Mouse (Mus musculus): ENCODE data around the gene Tceal5.
"Not testable (repeated sequence)": the region's sequence is repeated elsewhere in the genome, so short reads cannot be mapped to it uniquely, and the experiment has no call there.

The Tceal5 gene

DNA sequence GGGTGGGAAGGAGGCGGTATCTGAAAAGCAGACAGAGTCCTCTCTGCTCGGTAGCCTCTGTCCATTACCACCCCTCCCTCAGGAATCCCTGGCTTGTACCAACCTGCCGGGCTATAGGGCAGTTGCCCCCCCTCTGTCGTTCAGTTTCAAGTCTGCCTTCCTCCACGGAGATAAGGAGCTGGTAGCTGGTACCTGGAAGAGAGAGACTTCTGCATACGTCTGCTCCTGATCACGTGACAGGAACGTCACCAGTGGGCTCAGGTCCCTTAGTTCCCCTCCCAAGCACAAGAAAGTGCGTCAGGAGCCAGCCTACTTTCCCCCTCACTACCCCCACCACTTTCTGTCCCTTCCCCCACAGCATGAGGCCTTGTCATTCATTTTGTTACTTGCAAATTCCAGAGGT is at the start of gene Tceal5:
Gene Tceal5 (minus strand): TSS at position 213 of the 403 bp plus-strand sequence.
- in situ Hi-C loops (cut with MboI, MseI), result no loop called here

DNA sequence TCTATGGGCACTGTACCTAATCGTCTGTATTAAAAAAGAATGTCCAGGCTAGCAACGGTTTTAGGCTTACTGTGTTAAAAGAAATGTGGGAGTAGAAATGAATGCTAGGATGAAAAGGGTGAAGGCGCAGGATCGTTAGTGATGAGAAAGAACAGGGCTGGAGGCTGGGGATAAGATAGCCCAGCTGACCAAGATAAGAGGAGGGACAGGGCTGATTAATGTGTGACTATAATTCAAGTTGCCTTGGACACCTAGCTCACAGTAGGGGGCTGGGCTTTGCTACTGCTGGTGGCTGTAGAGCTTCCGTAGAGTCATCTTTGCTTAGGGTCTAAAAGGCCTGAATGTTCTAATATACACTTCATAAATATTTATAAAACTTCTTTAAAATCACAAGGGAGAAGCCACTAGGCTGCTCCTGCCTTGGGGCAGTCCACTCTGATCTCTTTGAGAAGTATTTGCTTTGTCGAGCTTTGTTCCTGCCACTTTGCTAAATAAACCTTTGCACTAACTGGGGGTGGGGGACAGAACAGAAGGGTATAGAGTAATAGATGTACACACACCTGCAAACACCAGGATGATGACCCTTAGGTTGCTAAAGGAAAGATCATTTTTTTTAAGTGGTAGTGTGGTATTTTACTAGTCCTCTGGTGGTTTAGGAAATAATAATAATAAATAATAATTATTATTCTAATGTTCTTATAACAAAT is 48.5 kb upstream of the Tceal5 start:
- in situ Hi-C loops (cut with MboI, MseI), result no loop called here

DNA sequence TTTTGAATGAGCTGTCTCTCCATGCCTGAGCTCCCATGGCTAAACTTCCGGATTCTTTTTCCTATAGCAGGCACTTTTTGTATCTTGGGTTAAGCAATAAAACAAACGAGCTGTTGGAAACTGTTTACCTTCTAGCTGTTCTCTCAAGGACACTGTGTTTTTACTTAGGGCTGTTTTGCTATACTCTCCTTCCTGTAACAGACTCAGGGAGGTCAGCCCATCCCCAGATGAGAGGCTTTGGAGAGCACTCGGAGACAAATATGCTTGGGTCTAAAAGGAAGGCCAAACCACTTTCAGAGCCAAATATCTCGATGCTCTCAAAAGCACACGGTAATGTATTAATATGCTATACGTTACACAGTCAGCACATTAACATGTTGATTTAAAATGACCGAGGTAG is 46.0 kb upstream of the Tceal5 start:
- in situ Hi-C loops (cut with MboI, MseI), result no loop called here

DNA sequence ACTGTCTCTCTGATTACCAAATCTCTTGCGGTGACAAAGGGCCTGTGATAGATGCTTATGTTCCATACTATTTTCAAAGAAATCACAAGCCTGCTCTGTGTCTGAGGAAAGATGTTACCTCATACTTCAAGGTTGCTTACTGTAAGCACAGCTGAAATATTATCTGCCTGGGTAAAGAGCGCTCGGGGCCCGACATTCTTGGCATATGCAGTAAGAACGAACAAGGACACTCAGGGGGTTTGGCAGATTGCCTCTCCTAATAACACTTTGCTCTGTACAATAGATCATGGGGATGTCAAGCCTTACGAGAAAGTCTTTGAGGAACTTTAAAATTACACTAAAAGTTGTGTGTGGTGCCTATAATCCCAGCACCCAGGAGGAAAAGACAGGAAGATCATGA is 45.1 kb upstream of the Tceal5 start:
- in situ Hi-C loops (cut with MboI, MseI), result no loop called here

DNA sequence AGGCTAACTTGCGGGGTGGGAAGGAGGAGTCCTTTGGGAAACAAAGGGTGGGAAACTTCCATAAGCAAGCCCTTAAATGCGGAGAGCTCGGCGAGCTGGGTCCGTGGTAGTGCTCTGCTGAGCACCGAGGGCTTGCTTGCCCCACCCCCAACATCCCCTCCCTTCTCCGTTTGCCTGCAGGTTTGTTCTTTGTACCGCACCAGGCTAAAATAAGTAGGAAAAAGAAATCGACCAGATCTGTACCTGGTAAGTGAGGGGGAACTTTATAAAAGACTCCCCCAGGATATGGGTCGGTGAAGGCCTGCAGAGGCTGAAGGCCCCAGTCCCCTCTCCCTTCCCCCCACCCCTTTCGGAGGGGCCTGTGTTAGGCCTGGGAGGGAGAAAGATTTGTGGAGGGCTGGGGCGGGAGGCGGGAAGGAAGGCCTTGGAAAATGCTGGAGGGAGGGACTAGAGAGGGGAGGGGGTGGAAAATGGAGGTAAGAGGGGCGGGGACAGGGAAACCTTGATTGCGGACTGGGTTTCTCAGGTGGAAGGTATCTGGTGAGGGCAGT is 41.9 kb upstream of the Tceal5 start:
- in situ Hi-C loops (cut with MboI, MseI), result no loop called here

DNA sequence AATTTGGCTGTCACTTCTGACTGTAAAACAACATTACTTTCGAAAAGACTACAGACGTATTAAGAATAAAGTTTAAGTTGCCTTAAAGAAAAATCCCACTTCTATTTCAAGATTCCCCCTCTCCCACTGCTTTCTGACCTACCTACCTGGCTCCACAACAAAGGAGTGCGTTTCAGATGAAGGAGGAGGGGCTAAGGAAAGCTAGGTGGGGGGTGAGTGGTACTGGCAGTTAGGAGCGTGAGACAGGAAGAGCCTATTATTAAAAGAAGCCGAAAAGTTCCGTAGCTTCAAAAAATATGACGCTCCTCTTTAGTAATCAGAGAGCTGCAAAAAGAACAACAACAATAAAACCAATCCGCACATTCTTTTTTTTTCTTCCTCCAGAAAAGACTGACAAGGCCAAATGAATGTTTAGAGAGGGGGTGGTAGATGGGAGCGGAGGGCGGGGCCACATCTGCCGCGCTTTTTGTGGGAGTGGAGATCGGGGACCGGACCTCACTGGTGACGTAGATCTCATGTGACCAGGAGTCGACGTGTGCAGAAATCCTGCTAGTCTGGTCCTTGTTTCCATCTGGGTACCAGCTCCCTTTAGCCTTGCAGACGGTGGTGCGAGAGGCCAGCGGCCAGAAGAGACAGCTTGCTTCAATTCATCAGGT is 41.0 kb upstream of the Tceal5 start, which contains the start of gene Tceal9:
Gene Tceal9 (plus strand): TSS at position 506 of the 656 bp plus-strand sequence.
- in situ Hi-C loops (cut with MboI, MseI), result no loop called here

DNA sequence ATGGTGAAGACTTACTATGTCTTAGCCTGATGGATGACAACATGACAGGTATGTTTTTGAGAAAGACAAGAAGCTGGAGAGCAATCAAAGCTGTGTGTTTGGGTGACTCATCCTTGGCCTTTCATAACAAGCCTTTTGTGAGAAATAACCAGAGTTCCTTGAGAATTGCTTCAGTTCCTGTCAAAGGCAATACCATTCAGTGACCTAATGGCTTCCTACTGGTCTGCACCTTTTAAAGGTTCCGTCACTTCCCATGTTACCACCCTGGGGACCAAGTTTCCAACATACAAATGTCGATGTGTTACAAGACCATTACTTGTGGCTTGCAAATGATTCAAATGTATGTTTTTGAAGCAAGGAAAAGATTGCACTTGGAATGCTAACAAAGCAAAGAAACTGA is 39.5 kb upstream of the Tceal5 start:
- in situ Hi-C loops (cut with MboI, MseI), result no loop called here

DNA sequence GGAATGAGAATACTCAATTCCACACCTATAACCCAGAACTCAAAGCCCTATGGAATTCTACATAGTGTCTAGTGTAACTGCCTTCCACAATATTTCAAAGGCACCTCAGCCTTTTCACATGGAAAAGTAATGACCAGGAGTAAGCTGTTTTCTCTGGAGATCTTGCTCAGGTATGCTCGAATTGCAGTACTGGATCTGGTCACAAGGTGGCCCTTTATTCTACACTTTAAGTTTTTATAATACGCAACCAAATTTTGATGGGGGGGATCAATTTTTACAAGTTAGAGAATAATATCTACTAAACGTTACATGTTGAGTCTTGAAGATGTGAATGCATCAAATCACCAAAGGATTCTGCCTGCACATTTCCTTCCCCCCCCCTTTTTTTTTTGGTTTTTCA is 34.4 kb upstream of the Tceal5 start:
- in situ Hi-C loops (cut with MboI, MseI), result loop anchor here (5.0 kb wide), 1 partner anchor 54 kb away; no protein-coding TSS in a partner anchor

DNA sequence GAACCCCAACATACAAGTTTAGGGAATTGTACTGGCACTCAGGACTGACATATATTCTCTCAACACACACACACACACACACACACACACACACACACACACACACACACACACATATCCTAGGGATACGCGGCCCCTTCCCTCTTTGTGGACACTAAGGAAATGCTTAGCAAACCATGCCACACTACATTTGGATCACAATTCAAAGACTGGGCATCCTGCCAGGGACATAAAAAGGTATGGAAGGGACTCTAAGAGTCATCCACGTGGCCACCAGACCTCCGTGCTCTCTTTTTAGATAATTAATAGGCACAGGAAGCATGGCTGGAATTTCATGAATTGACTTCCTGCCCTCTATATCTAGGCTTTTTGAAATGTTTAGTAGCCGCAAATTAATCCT is 24.1 kb upstream of the Tceal5 start:
- in situ Hi-C loops (cut with MboI, MseI), result no loop called here

DNA sequence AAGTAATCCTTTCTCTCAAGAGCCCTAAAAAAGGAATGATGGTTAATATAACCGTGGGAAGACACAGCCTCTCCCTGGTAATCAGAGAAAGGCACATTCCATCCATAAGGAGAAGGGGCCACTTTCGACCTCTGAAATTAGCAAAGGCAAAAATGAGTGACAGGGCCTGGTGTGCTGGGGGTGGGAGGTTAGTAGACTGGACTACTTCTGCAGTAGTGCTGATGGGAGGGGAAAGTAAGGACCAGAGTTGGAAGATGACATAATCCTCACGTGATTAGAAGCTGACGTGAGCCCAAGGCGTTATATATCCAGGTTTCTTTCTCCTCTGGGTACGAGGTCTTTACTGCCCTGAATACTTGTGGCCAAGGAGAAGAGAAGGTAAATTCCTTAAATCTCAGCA is 20.0 kb upstream of the Tceal5 start:
- in situ Hi-C loops (cut with MboI, MseI), result no loop called here

DNA sequence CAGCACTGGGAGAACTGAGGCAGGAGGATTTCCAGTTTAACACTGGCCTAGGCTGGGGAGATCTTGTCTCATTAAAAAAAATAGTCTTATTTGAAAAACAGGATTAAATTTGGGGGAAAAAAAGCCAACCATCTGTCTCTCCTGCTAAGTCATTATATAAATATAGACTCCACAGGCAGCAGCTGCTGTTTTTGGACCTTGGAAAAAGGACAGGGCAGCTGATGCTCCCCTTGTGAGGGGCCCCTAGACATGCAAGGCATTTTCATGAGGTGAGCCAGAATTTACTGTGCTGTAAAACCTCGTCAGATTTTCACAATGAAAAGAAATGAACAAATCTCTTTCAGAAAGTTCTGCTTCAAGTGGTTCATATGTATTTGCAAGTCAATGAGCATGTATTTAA is 12.6 kb upstream of the Tceal5 start:
- in situ Hi-C loops (cut with MboI, MseI), result no loop called here

DNA sequence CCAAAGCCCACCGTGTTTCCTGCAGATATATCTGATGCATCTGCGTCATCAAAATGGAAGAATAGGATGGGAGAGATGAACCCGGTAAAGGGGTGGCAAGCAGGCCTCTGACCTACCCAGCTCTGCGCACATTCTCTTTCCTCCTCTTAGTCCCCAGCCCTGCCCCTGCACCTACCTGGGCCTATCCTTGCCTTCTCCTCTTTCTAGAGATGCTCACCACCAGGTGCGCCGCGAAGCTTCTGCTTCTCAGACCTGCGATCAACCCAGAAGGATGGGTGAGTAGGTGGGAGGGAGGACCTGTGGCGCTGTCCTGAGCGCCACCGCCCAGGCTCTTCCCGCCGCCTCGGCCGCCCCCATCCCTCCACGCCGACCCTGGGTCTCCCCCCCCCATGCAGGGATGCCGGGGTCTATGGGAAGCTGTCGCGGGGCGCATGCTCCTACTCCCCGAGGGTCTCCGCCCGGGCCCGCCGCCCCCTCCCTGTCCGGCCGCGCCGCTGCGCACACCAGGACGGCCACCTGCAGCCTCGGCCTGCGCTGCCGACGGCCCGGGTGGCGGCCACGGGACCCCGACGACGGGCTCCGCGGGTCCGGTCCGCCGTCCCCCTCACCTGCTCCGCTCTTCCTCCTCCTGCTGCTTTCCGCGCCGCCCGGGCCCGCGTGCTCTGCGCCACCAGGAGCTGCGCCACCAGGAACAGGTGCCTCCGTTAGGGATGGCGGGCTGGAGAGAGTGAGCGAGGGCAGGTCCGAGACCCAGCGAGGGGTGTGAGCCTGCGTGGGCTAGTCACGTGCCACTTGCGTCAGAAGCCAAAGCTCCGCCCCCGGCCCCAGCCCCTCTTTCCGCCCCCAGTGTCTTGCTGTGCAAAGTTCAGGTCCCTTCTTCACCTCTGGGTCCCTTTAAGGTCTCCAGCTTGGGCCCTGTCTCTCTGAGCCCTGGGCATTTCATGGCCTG is 11.3 kb upstream of the Tceal5 start, which contains the start of the genes Tceal7 and Bex1:
Gene Tceal7 (plus strand): TSS at position 51 of the 949 bp plus-strand sequence.
Gene Bex1 (minus strand): TSS at position 785 of the 949 bp plus-strand sequence.
- in situ Hi-C loops (cut with MboI, MseI), result not testable (repeated sequence)

DNA sequence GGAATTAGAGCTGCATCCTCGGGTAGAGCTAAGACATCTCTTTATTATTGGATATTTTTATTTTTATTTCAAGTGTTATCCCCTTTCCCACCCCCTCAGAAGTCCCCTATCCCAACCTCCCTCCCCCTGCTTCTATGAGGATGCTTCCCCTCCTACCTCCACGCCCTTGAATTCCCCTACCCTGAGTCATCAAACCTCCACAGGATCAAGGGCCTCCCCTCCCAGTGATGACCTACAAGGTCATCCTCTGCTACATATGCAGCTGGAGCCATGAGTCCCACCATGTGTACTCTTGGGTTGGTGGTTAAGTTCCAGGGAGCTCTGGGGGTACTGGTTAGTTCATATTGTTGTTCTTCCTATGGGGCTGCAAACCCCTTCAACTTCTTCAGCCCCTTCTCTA is 9.7 kb upstream of the Tceal5 start:
- in situ Hi-C loops (cut with MboI, MseI), result no loop called here

DNA sequence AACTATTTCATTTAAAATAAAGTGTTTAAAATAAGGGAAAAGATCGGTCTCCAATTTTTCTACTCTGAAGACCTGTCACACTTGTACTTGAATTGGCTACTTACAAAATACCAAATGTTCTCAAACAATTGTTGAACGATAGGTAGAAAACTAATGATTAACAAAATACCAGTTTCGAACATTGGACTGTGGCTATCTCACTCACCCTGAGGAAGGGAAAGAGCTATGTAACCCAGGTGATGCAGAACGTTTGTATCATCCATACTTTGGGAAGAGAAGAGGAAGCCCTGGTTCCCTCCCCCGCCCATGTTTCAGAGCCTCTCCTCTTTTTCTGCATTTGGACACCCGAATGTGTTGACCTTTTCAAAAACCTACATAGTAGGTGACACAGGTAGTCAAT is 730 bp upstream of the Tceal5 start:
- in situ Hi-C loops (cut with MboI, MseI), result no loop called here

DNA sequence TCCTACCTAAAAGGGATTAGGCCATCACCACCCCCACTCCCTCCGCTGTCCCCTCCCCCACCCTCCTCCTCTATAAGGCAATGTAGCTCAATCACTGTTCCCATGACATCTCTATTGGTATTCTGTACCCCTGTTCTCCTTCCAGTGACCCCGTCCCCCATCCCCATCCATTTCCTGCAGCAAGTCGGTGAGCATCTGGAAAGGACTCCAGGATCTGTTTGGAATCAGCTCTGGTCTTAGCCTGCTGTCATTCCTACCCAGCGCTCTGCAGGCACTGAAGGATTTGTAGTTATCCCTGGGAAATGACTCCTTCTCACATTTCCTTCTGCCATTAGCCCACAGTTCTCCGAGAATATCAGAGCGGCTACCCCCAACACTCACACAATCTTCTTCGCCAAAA is 419 bp downstream of the Tceal5 start:
- in situ Hi-C loops (cut with MboI, MseI), result no loop called here

DNA sequence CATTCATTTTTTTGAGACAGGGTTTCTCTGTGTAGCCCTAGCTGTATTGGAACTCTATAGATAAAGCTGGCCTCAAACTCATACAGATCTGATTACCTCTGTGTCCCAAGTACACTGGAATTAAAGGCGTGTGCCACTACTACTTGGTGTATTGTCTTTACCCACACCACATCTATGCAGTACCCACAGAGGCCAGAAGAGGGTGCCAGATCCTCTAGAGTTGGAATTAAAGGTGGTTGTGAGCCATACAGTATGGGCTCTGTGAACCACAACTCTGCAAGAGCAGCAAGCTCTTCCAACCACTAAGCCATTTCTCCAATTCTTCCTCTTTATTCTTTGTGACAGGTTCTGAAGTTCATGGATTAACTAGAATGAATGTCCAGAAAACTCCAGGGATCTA is 6.8 kb downstream of the Tceal5 start:
- in situ Hi-C loops (cut with MboI, MseI), result loop anchor here (10.0 kb wide), 1 partner anchor 108 kb away; no protein-coding TSS in a partner anchor

DNA sequence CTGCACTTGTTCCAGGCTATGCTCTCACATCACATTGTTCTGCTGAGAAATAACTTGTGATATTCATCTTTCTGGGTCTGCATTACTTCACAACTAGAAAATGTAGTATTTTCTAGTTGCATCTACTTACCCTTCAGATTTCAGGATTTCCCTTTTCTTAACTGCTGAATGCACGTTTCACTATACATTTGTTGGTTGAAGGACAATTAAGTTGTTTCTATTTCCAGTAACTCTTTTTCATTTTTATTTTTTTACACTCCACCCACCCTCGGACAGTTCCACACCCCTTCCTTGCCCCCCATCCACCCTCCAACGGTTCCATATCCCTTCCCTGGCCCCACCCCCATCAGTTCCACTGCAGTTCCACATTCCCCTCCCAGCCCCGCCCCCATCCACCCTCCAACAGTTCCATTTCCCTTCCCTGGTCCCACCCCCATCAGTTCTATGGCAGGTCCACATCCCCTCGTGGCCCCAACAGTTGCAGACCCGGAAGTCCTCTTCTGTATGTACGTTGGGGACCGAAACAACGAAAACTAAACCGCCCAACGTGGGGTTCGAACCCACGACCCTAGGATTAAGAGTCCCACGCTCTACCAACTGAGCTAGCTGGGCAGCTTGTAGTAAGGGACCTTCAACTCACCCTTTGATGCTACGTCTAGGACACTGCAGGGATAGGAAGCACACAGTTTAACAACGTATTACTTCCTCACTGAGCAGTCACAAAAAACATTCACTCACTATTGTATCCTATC is 8.3 kb downstream of the Tceal5 start:
- in situ Hi-C loops (cut with MboI, MseI), result loop anchor here (10.0 kb wide), 1 partner anchor 109 kb away; no protein-coding TSS in a partner anchor

DNA sequence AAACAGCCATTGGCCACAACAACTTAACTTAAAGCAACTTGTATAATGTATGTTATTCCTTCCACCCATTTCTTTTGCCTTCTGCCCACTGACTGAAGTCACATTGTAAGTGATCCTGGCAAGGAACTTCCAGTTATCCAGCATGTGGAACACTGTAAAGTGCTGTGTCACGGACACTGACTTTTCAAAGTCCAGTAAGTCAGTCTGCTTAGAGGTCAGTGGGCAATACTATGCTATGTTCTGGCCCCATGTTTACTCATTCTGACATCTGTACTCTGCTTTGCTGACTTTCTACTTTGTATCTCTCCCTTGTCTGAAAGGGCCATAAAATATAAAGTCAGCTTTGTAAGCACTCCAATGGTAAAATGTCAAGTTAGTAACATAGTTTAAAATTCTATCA is 20.6 kb downstream of the Tceal5 start:
- in situ Hi-C loops (cut with MboI, MseI), result no loop called here

DNA sequence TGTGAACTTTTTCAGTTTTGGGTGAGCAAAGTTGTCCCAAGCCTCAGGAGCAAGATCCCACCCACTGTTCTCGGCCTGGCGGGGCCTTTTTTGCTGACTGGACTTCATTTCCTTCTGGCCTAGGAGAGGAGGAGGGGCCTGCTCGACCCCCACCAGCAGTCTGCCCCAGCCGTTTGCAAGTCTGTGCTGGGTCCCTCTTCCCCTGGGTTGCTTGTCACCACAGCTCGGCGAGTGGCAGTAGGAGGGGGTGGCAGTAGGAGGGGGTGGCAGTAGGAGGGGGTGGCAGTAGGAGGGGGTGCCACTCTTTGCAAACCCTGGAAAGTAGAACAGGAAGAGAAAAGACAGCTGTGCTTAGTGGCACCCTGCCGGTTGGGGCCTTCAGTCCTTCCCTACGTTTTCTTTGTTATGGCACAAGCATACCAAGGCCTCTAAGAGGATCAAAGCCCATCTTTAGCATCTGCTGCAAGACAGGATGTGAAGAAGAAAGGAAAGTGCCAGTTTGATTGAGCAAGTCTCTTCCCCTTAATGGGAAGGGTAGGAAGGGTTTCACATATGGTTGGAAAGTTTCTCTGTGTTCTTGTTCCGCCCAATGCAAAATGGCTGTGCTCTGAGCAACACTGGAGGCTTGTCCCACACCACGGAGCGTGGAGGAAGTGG is 22.7 kb downstream of the Tceal5 start:
- in situ Hi-C loops (cut with MboI, MseI), result no loop called here

DNA sequence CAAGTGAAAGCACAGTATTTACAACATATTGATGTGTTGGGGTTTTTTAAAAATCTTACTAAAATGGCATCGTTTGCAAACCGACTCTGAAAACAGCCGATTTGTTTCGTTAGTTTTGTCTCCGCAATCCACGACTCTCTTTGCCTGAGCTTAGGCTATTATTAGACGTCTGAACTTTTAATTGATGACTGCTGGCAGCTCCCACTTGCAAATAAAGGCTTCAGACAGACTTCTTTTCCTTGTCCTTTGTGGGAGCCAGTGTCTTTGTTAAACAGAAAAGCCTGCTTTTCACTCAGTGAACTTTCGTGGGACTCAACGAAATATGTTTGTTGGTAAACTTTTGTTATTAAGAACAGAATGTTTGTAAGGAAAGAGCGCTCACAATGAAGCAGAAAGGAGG is 30.9 kb downstream of the Tceal5 start:
- in situ Hi-C loops (cut with MboI, MseI), result no loop called here
